In genomic region chr13:104747032-104747431, GRCm38 (mm10) we compare ENCODE assay signal across 21 mouse cellular contexts.
"Had no signal": no experiment of that assay in that cellular context is flagged by ENCODE, and none has a peak within 500 bp of the region (broad histone marks: within the 10 kb centered on the region; RNA-seq: fewer than 3 reads in every experiment).

No protein-coding gene starts in this region.

- DNase-seq: kidney, adult 2 months; kidney, postnatal 10 days; kidney, postnatal 4 days; liver, postnatal 0 days; lung, embryonic 14.5 days; midbrain, embryonic 14.5 days; right cerebral cortex, adult 18-20 months; right cerebral cortex, postnatal 14 days; right cerebral cortex, postnatal 4 days; thymus, postnatal 25 days had no signal

- H3K36me3 ChIP-seq: kidney, embryonic 15.5 days; limb, embryonic 12.5 days; limb, embryonic 15.5 days; midbrain, embryonic 10.5 days; neural tube, embryonic 12.5 days; neural tube, embryonic 15.5 days; stomach, embryonic 15.5 days had no signal

- H3K9me3 ChIP-seq: kidney, embryonic 15.5 days; limb, embryonic 12.5 days; limb, embryonic 15.5 days; midbrain, embryonic 10.5 days; neural tube, embryonic 12.5 days; neural tube, embryonic 15.5 days; stomach, embryonic 15.5 days had no signal

- H3K27ac ChIP-seq: kidney, embryonic 15.5 days; limb, embryonic 12.5 days; limb, embryonic 15.5 days; liver, embryonic 14.5 days; macrophage; midbrain, embryonic 10.5 days; neural tube, embryonic 12.5 days; neural tube, embryonic 15.5 days; stomach, embryonic 15.5 days had no signal

- ATAC-seq: liver, postnatal 0 days; lung, postnatal 0 days had no signal

- H3K4me2 ChIP-seq: kidney, embryonic 15.5 days; limb, embryonic 12.5 days; limb, embryonic 15.5 days; liver, embryonic 11.5 days; lung, embryonic 14.5 days; neural tube, embryonic 12.5 days; neural tube, embryonic 15.5 days; stomach, embryonic 15.5 days had no signal

- H3K4me1 ChIP-seq: kidney, embryonic 15.5 days; limb, embryonic 12.5 days; limb, embryonic 15.5 days; midbrain, embryonic 10.5 days; neural tube, embryonic 12.5 days; neural tube, embryonic 15.5 days; stomach, embryonic 15.5 days had no signal

- H3K27me3 ChIP-seq: kidney, embryonic 15.5 days; limb, embryonic 12.5 days; limb, embryonic 15.5 days; neural tube, embryonic 12.5 days; neural tube, embryonic 15.5 days; stomach, embryonic 15.5 days had no signal

- H3K4me3 ChIP-seq: kidney, embryonic 15.5 days; limb, embryonic 12.5 days; limb, embryonic 15.5 days; midbrain, embryonic 10.5 days; neural tube, embryonic 12.5 days; neural tube, embryonic 15.5 days; stomach, embryonic 15.5 days had no signal

- H3K9ac ChIP-seq: kidney, embryonic 15.5 days; limb, embryonic 12.5 days; limb, embryonic 15.5 days; liver, embryonic 14.5 days; liver, postnatal 0 days; lung, embryonic 14.5 days; neural tube, embryonic 12.5 days; neural tube, embryonic 15.5 days; stomach, embryonic 15.5 days had no signal
